Mouse (Mus musculus) thymus, postnatal 0 days (tissue): ENCODE results near the gene Krtcap3. TPM values are rescaled to one million over a fixed set of nuclear protein-coding genes. Genes with fewer than 3 reads are reported as not detected.

ENCODE experiments used
- DNase-seq: peaks from one replicate; pipeline ENCODE4 v3.0.0-alpha.2; 2015; ENCODE audit warnings: low spot score
- polyA plus RNA-seq: library from polyadenylated mRNA; unstranded; fragments of >200 nt; fragmentation: Nextera tagmentation; extraction: Ambion mirVana; gene quantifications from 2 replicates; pipeline ENCODE4 v1.2.1, GENCODE M21; 2015

Krtcap3 gene
- polyA plus RNA-seq, 1 experiment from 2014 or later: 23.9 TPM

DNA sequence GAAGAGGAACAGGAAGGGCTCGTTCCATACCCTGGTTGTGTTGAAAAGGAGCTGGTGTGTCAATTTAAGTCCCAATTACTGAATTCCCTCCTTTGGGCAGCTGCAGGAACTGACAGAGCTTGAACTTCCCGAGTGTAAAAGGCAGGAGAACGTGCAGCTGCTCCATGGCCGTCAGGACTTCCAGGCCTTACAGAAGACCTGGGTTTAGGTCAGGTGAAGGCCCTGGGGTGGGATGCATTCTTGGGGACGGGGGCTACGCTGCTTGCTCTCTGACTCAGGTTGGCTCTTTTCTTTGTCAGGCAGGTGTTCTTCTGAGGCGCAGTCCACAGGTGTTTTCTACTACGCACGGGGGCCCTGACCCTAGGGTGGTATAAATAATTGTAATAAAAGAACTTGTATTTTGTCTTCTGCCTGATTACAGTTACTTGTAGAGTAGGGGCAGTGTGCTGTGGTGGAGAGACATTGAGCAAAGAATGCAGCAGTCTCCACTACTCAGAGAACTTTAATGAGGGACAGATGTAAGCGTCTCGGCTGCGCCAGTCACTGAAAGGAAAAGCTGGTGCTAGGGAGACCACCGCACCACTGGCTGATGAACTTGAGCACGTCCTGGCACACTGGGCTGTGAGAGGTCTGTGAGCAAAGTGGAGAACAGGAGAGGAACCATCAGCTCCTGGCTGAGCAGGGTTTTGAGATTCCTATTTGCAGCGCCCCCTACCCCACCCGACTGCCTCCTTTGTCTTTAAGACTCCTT lies 1.5 kb downstream of the Krtcap3 start:
- no peak for DNase-seq

DNA sequence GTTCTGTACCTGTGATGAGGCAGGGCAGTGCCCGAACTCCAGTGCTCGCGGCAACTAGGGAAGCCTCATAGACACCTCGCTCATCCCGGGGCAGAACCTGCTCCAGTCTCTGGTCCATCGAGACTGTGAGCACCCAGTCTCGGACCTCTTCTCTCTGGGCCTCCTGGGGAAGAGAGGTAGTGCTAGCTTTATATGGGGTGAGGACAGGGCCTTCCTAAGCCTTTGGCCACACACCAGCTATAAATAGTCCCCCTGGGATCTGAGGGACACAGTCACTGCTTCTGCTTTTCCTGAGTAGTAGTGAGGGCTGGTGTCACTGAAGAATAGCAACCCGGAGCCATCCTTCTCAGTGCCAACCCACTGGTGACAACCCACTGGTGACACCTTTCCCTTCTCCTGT lies 2.3 kb downstream of the Krtcap3 start:
- DNase-seq: no peak

DNA sequence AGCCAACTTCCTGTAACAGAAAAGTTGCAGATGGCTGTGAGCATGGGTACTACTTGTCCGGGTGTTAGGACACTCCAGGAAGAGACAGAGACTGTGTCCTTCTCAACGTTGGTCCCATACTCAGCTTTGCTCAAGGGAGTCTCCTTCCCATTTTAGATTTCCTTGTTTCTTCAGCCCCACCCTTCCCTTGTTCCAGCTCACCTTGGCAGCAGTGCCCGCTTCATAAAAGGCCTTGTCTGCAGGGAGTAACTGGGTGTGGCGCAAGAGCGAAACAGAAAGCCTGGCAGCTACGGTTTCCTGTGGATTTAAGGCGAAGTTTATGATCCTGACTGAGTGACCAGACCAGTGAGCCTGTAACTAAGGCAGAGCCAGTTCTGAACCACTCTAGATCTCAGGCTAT lies 3.0 kb downstream of the Krtcap3 start:
- no peak for DNase-seq

DNA sequence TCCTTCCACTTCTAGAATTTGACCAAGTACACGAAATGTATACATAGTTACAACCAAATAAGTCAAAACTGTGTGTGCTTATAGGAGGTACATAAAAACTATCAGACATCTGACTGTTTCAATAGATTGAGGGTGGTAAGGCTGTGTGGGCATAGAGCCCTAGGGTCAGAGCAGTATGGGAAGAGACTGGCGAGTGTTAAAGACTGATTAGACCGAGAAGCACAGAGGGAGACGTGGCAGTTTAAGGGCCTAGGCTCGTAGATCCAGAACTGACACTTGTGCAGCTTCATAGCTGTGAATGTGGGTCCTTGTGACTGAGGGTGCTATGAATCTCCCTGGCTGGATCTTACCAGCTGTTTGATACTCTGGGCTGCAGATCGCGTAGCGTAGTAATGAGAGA lies 3.4 kb downstream of the Krtcap3 start:
- DNase-seq: no peak

DNA sequence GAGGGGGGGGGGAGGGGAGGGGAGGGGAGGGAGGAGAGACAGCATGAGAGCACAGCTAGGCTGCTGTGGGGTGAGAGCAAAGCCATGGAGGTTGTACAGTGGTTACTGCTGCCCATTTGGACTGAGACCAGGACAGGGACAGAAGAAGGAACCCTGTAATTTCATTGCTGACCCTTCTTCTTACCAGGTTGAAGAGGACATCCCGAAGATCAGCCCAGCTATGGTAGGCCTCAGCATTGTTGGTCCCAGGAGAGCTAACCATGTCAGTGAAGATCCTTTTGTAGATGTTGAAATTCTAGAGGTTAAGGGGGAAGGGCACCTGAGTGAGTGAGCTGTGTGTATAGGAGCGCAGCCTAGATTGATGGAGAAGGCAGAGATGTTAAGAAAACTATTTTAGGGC lies 3.9 kb downstream of the Krtcap3 start:
- no peak for DNase-seq

DNA sequence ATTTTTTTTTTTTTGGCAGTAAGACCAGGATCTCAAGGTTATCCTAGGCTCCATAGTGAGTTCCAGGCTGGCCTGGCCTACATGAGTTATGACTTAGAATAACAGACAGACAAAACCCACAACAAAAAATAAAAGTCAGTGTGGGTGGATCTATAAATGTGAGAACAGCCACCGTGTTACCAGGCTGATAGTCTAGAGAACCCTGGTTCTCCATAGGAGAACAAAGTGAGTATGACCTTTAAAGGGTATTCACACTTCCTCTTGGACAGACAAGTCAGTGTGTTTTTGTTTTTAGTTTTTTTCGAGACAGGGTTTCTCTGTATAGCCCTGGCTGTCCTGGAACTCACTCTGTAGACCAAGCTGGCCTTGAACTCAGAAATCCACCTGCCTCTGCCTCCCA lies 4.5 kb downstream of the Krtcap3 start:
- no peak for DNase-seq

DNA sequence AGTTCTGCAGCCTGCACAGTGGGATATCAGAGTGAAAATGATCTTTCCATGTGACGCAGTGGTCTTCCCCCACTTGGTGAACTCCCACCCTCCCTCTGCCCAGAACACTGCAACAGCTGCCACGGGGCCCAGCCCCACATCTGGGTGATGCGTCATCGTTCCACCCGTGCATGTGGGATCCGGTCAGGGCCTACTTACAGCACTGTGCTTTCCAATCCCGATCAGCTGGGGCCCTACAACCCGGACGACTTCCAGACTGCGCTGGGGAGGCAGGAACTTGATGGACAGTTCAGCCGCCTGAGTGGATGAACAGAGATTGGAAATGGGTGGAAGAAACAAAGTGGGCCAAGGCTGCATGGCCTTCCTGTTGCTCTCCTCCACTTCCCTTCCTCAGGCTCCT lies 6.1 kb downstream of the Krtcap3 start:
- DNase-seq: no peak

DNA sequence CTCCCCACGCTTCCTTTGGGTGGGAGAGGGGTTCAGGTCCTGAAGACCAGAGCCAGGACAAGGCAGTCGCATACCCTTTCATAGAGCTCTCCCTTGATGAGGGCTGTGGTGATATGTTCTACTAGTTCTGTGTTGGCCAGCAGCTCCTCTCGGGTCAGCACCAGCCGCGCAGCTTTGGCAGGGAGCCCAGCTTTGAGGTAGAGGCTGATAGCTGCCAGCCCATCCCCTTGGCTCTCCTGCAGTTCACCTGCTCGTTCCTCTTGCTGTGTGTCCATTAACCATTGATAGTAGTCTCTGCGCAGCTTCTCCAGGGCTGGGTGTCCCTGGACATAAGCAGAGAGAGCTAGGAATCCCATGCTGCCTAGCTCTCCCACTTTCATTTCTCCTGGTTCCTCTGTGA lies 14.6 kb downstream of the Krtcap3 start:
- no peak for DNase-seq

DNA sequence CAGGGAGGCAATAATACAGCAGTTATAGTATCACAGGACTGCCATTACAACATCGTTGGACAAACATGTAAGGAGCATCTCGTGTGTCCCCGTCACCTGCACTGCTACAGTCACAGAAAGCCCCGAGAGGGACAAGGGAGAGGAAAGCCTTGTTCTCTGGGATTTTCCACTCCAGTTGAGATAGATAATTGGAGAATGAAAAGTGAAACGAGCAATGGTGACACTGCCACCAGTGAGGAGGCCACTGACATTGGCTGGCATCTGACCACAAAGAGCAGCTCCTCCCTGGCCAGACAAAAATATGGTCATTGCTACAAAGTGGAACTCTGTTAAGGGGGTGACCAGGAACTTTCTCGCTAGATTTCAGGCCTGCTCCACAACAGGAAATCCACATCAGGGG lies 16.2 kb downstream of the Krtcap3 start:
- no peak for DNase-seq

DNA sequence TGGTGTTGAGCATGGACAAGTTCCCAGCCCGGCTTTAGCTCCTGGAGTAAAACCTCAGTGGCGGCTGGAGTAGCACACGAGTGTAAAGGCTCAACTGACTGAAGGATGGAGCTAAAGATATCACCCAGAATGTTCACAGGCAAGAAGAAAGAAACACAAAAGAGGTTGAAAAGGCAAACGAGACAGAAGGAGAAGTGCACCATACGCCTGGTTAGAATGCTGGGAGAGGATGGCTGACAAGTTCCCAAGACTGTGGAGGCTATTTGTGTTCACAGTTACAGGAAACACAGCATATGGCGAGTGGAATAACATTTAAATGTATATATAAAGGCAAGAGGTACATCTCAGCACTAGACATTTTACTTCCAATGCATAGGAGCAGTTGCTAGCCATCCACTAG lies 21.5 kb downstream of the Krtcap3 start:
- no peak for DNase-seq

DNA sequence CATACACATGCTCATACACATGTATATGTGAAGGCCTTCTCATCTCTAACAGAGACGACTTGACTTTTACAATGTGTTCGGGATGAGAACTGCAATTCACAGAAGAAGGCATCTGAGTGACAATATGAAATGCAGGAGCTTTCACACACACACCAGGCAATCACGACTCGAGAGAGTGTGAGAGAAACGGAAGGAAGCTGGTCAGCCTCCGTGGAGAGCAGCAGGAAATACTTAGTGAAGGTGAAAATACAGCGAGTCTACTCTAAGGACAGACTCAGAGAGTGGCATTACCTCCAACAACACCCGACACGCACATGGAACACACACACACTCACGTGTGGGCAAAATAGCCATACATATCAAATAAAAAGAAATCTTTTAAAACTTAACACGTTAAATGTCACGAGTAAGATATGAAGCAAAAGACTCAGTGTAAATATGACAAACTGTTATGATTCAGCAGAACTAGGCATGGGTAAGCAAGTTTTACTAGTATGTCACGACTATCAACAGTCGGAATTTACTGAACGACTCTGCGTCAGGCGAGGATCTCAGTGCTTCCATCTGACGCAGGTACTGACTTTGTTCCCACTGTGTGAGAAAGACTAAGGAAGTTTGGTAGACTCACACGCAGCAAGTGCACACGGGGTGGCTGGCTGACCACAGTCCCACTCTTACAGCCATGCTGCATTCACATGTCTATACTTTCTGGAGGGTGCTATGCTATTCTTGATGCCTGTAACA lies 27.9 kb downstream of the Krtcap3 start:
- DNase-seq: no peak

DNA sequence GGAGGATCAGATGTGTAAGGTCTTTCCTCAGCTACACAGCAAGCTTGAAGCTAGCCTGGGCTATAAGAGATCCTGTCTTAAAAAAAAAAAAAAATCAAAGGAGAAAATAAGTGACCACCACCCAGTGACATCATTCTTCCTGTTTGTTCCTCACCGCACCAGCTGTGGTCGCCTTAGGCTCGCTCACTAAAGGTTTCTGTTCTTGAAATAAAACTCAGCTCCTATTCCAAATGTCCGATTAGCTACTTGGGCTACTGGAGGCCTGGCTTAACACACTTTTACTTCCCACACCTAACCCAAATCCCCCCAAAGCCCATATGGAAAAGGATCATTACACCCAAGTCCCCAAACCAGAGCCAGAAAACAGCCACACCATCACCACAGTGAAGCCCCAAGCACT lies 36.7 kb downstream of the Krtcap3 start:
- no peak for DNase-seq

DNA sequence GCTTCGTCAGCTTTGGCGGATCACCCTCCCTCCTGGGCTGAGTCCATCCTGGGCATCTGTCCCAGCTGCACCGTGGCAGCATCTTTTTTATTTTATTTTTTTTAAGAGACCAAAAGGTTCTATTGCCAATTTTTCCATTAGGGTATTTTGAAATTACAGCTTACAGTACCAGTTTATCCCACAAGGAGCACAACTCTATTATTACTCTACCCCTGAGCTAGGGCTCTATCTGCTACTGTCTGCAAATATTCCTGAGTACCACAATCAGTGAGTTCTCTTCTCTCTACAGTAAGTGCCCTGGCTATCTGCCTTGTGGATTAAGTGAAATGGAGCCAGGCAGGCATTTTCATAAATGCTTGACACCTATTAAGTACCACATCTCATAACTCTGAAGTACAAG lies 37.2 kb downstream of the Krtcap3 start:
- DNase-seq: no peak

DNA sequence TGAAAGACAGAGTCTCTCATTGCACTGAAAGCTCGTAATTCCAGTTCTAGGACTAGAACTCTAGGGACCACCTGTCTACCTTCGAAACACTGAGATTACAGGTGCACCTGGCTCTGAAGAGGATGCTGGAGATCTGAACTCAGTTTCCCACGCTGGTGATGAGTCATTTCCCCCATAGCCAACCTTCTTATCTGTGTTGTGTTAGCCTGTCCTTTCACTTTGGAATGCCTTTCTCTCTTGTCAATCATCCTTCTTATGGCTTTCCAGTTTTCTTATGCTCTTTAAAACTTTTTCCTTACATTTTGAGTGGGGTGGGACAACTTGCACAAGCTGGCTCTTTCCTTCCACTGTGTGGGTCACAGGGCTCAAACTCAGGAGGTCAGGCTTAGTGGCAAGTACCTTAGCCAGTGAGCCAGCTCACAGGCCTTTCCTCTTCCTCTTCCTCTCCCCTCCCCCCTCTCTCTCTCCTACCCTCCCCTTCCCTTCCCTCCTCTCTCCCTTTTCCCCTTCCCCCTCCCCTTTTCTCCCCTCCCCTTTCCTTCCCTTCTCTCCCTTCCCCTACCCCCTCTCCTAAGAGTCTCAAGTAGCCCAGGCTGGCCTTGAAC lies 38.2 kb downstream of the Krtcap3 start:
- no peak for DNase-seq

DNA sequence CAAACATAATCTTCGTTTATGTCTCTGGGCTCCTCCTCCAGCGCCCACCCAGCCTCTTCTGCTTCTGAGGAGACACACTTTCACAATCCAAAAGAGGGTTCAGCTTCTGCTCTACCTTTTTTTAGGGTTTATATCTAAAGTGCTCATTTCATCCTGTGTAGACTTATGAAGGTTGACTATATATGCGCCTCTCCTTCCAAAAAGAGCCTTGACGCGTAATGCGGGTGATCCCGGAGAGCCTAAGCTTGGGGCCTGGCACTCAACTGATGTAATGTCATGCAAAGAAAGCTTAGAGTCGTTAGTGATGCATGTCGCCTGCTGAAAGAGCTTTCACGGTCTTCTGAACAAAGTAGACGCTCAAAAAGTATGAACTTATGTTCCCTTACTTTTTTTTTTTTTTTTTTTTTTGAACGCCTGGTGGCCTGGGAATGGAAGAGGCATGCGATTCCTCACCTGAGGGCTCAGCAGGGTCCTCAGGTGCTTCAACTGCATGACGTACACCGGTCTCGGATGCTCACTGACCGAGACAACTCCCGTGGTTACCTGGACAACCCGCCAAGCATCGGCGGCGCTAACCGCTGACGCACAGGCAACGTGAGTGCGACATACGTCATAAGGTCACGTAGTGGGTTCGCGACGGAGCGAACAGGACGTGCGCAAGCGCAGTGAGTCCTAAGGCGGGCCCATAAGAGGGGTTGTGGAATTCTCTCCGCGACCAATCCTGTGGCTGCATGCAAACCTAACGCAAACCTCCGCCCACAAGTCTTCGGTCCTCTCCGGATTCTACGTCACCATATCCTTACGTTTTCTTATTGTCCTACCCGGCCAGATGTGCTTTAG lies 39.2 kb downstream of the Krtcap3 start, which contains the start of gene Ift172:
Ift172 (minus strand) TSS at position 596 of the 840 bp plus-strand sequence.
- DNase-seq: peak; percentile 98

DNA sequence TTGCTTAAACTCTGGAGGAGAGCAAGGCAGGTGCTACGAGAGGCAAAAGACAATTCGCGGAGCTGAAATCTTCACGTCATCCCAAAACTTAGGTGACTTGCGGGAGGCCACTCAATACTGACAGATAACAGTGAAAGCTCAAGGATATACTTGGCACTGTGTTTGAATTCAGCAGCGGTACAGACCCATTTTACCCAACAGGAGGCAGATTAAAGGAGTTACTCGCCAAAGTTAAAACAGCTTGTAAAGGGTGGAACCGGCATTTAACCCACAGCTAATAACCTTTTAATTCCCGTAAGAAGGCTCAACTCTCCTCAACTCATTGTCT lies 39.8 kb downstream of the Krtcap3 start:
- no peak for DNase-seq

DNA sequence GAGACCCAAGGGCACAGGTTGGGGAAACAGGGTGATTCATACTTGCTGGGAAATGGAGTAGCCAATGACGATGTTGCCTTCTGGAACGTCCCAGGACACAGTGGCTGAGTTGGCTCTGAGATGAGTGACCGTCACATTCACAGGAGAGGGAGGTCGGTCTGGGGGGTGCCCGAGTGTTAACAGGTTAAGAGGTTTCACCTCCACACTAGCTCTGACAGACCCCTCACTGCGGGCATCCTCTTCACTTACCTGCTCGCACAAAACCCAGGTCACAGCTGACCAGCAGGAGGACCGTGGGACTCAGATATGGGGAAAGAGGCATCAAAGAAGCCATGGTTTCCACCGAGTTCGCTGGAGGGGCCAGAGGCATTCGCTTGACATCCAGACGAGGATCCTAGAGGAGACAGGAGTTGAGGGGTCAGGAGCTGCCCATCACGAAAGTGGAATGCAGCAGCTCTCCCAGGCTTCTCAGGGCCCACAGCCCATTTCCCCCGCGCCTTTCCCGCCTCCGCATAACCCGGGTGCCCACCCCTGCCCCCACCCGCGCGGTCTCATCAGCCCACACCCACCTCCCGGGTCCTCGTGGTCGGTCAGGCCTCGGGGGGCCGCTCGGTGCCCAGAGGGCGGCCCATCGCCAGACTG lies 43.6 kb downstream of the Krtcap3 start:
- no peak for DNase-seq

DNA sequence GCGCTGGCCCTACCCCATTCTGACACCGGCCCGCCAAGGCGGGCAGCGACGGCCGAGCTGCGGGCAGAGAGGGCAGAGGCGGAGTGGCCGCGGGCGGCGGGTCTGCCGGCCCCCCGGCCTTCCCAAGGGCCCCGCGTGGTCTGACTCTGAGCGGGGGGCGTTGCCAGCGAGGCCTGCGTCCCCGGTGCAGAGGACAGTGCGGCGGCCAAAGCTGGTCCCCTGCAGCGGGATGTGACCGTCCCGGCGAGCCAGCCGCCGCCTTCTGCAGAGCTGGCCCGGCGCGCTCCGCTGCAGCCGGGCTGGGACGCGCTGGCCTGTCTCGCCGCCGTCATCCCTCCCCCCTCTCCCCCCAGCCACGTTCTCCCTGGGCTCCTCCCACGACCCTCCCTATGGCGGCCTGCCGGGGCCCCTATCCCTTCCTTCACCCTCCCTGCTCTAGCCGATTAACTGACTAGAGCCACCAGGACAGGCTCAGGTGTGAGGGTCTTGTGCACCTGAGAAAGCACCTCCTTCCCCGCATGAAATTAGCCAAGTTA lies 44.2 kb downstream of the Krtcap3 start, which contains the start of gene Fndc4:
Fndc4 (minus strand) TSS at position 475 of the 536 bp plus-strand sequence.
- no peak for DNase-seq

DNA sequence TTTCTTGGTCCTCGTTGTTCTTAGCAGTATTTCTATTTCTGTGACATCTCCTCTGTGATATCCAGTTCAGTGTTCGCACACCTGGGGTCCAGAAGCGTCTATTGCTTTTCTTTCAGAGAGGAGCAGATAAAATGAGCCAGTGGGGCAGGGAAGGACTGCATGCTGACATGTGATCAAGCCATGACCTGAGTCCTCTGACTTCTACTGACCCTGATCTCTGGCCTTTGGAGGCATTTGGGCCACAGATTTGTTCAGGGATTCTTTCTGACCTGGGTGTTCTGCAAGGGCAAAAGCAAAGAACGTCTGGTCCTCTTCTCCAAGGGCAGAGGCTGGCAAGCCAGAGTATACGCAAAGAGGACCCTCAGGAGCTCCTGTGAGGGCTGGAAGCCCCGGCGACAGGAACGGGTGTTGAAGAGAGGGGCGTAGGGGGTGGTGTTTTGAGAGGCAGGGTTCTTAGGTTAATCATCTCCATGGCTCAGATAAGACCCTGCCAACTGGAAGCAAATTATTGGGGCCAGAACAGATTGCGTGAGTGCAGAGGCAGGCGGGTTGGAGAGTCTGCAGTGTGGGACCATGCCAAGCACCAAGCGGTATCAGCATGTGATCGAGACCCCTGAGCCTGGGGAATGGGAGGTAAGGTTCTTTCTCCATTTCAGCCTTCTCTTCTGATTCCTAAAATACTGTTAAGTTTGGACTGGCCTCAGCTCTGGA lies 45.7 kb downstream of the Krtcap3 start, which contains the start of gene Gckr:
Gckr (plus strand) TSS at position 397 of the 711 bp plus-strand sequence.
- DNase-seq: no peak

DNA sequence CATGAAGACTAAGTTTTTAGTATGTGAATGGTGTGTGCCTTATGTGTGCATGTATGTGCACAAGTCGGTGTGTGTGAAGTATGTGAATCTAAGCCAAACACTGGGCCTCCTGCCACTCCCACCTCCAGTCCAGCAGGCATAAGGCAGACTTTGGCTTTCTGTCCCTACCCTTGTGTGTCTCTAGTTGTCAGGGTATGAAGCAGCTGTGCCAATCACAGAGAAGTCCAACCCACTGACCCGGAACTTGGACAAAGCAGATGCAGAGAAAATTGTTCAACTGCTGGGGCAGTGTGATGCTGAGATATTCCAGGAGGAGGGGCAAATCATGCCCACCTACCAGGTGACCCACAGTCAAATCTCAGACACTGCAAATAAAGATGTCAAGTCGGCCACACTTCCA lies 46.5 kb downstream of the Krtcap3 start:
- DNase-seq: no peak
